Mouse (Mus musculus): ENCODE results near the gene Slc6a4. TPM values are rescaled to one million over a fixed set of nuclear protein-coding genes. Genes with fewer than 3 reads are reported as not detected.
A peak's percentile ranks its signal among the peaks of the same experiment; 100 is the strongest.

Slc6a4 gene
- polyA plus RNA-seq, 1 experiment from 2014 or later = 4.7 TPM

DNA sequence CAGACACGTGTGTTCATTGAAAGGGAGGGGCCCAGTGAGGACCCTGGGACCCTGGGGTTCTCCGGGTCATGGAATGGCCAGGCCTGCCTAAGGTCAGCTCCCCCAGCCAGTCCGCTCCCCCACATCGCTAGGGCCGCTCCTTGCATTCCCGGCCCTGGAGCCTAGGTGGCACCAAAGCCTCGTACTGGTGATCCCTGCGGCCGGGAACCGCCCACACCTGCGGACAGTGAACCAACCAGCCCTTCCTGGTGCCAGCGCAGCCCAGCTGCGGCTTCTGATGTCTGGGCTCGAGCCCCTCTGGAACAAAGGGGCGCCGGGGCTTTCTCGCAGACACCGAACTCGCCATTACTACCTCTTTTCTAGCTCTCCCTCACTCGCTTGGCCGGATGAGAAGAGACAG is 1.1 kb upstream of the Slc6a4 start:
- H3K4me3 ChIP-seq = peak overlapping the region; percentile 51
- ATAC-seq (ENCODE audit: low FRiP score) = peak; percentile 61; the same call in 1 of the 2 replicates
- no peaks in the 10 kb centered on the region for H3K36me3 ChIP-seq
- peak overlapping the region; percentile 66 for H3K9ac ChIP-seq
- no peaks in the 10 kb centered on the region for H3K9me3 ChIP-seq
- WGBS = under 1% methylated on average over 21 of the region's 21 CpGs
- H3K4me1 ChIP-seq (replicated peaks) = peaks cover 25% of the 10 kb centered on the region
- H3K27ac ChIP-seq = no peak overlapping the region
- peak overlapping the region; percentile 85 for H3K4me2 ChIP-seq
- peaks cover 68% of the 10 kb centered on the region for H3K27me3 ChIP-seq

GRCm38 (mm10) chr11:76998705-76999226 is 363 bp downstream of the Slc6a4 start:
- H3K9me3 ChIP-seq = no peaks in the 10 kb centered on the region
- H3K4me3 ChIP-seq = peak overlapping the region; percentile 51
- H3K9ac ChIP-seq = peak overlapping the region; percentile 66
- no peaks in the 10 kb centered on the region for H3K36me3 ChIP-seq
- WGBS = 12% methylated on average over 24 of the region's 24 CpGs
- ATAC-seq (ENCODE audit: low FRiP score) = no peak
- peaks cover 78% of the 10 kb centered on the region for H3K27me3 ChIP-seq
- H3K27ac ChIP-seq = no peak overlapping the region
- peak overlapping the region; percentile 85 for H3K4me2 ChIP-seq
- peaks cover 25% of the 10 kb centered on the region for H3K4me1 ChIP-seq (replicated peaks)

GRCm38 (mm10) chr11:77000741-77001140 is 2.3 kb downstream of the Slc6a4 start:
- no peak overlapping the region for H3K4me2 ChIP-seq
- H3K27ac ChIP-seq = no peak overlapping the region
- H3K4me3 ChIP-seq = no peak overlapping the region
- peaks cover 76% of the 10 kb centered on the region for H3K27me3 ChIP-seq
- 77% methylated on average over 5 of the region's 5 CpGs for WGBS
- H3K9ac ChIP-seq = no peak overlapping the region
- no peaks in the 10 kb centered on the region for H3K36me3 ChIP-seq
- no peak for ATAC-seq (ENCODE audit: low FRiP score)
- H3K4me1 ChIP-seq (replicated peaks) = peaks cover 25% of the 10 kb centered on the region
- H3K9me3 ChIP-seq = no peaks in the 10 kb centered on the region

DNA sequence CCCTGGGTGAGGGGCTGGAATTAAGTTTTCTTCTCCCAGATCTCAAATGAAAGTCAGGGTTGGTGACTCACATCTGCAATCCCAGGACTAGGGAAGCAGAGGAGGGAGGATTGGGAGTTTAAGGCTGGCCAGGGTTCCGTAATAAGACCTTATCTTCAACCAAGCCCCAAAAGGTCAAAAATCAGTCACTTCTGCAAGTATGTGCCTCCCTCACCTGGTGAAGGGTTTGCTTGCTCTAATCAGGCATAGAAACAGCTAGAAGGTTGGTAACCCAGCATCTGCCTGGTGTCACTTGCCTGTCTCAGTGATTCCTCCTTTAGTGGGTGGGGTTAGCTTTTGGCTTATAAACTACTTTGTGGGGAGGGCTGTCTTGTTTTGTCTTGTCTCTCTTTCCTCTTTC is 4.0 kb downstream of the Slc6a4 start:
- Histone ChIP-seq H3K9me3 (no peaks in the 10 kb centered on the region), H3K36me3 (no peaks in the 10 kb centered on the region), H3K4me3 (no peak overlapping the region), H3K27ac (no peak overlapping the region), H3K4me2 (no peak overlapping the region), H3K9ac (no peak overlapping the region), H3K27me3 (peaks cover 60% of the 10 kb centered on the region), H3K4me1 (replicated peaks) (peaks cover 16% of the 10 kb centered on the region)
- WGBS = 85% methylated on average over 1 of the region's 1 CpGs
- ATAC-seq (ENCODE audit: low FRiP score) = no peak

DNA sequence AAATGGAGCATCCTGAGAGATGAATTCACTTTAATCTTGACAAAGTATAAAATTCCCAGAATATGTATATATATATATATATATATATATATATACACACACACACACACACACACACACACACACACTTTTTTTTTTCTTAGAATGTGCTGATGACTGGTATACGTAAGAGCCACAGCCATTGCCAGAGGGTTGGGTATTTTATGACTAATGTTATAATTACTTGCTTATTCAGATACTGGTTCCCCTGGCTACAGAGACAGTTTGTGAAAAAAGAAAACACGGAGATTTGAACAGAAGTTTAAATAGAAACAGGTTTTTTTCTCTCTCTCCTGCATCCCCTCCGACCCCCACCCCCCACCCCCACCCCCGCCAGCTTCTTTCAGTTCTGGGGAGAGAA is 7.5 kb downstream of the Slc6a4 start:
- Histone ChIP-seq H3K4me1 (replicated peaks) (no peaks in the 10 kb centered on the region), H3K9ac (no peak overlapping the region), H3K27ac (no peak overlapping the region), H3K4me3 (no peak overlapping the region), H3K9me3 (no peaks in the 10 kb centered on the region), H3K36me3 (no peaks in the 10 kb centered on the region), H3K4me2 (no peak overlapping the region), H3K27me3 (peaks cover 25% of the 10 kb centered on the region)
- ATAC-seq (ENCODE audit: low FRiP score) = no peak
- WGBS = 70% methylated on average over 4 of the region's 4 CpGs

DNA sequence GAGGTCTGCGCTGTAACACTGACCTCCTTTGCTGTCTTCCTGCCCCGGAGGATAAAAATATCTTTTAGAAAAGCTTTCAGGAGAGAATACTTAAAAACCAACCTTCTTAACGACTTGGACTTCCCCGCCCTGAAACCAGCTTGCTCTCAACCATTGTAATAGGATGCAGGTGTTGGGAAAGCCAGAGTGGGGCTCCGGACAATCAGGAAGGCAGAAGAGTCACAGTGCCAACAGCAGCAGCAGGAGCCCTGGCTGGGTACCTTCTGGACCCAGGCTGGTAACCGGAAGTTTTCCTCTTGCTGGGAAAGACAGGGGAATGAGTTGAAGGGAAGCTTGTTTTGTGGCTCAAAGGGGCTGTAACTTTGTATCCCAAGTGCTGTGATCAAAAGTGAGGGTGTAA is 8.2 kb downstream of the Slc6a4 start:
- no peaks in the 10 kb centered on the region for H3K36me3 ChIP-seq
- H3K4me1 ChIP-seq (replicated peaks) = no peaks in the 10 kb centered on the region
- H3K9me3 ChIP-seq = no peaks in the 10 kb centered on the region
- peaks cover 17% of the 10 kb centered on the region for H3K27me3 ChIP-seq
- no peak overlapping the region for H3K4me3 ChIP-seq
- no peak overlapping the region for H3K4me2 ChIP-seq
- 64% methylated on average over 6 of the region's 6 CpGs for WGBS
- H3K9ac ChIP-seq = no peak overlapping the region
- no peak overlapping the region for H3K27ac ChIP-seq
- ATAC-seq (ENCODE audit: low FRiP score) = no peak

DNA sequence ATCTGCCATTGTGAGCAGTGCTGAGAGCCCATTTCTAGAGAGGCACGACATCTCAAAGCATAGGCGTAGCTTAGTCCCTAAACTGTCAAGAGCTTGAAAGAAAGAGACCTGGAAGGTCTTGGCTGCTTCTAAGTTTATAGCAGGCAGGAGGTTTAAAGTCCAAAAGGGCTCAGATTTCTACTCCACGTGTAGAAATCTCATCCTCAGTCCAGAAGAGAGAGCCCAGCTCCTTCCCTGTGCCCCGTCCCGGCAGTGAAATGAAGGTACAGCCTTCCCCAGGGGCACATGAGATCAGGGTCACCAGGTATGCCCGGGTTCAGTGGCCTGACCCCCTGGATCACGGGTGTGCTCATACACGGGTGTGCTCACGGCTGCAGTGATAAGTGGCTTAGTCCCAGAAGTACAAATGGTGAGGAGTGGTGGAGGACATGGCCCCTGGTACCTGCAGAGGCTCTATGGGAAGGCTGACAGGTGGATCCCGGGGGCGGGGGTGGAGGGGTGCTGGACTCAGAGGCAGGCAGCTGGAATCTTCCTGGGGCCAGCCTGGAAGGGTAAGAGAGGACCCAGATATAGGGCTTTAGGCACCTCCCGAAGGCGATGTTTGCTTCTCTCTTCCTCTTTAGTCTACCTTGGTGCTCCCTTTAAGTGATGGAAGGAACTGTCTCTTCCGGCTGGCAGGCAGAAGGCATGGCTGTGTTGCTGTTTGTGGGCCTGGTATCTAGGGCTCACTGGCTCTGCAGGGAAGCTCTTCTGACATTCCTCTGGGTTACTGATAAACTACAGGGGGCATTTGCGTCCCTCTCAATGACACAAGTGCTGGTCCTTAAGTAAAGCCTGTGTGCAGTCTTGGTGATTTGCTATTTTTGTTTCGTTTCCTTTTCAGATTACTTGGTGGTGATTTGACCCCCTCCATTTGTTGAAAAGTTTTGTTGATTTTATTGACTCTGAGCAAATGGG is 10.9 kb downstream of the Slc6a4 start:
- no peak for ATAC-seq (ENCODE audit: low FRiP score)
- 81% methylated on average over 16 of the region's 16 CpGs for WGBS
- no peak overlapping the region for H3K4me3 ChIP-seq
- no peaks in the 10 kb centered on the region for H3K9me3 ChIP-seq
- H3K4me1 ChIP-seq (replicated peaks) = no peaks in the 10 kb centered on the region
- no peak overlapping the region for H3K4me2 ChIP-seq
- H3K27me3 ChIP-seq = 0 out of 2 replicates have a peak, but pooled peaks cover 3% of the 10 kb centered on the region
- H3K36me3 ChIP-seq = no peaks in the 10 kb centered on the region
- no peak overlapping the region for H3K27ac ChIP-seq
- H3K9ac ChIP-seq = no peak overlapping the region

GRCm38 (mm10) chr11:77010762-77011475 is 12.5 kb downstream of the Slc6a4 start:
- Histone ChIP-seq H3K27me3 (no peaks in the 10 kb centered on the region), H3K4me2 (no peak overlapping the region), H3K4me3 (no peak overlapping the region), H3K36me3 (no peaks in the 10 kb centered on the region), H3K9ac (no peak overlapping the region), H3K27ac (no peak overlapping the region), H3K4me1 (replicated peaks) (no peaks in the 10 kb centered on the region), H3K9me3 (no peaks in the 10 kb centered on the region)
- 84% methylated on average over 10 of the region's 10 CpGs for WGBS
- no peak for ATAC-seq (ENCODE audit: low FRiP score)

- Histone ChIP-seq H3K4me2 (no peak overlapping the region), H3K36me3 (no peaks in the 10 kb centered on the region), H3K27me3 (no peaks in the 10 kb centered on the region), H3K4me3 (no peak overlapping the region), H3K9ac (no peak overlapping the region), H3K9me3 (no peaks in the 10 kb centered on the region), H3K4me1 (replicated peaks) (no peaks in the 10 kb centered on the region), H3K27ac (no peak overlapping the region)
- 79% methylated on average over 11 of the region's 11 CpGs for WGBS
- ATAC-seq (ENCODE audit: low FRiP score) = no peak
These were observed 19.6 kb downstream of the Slc6a4 start for GRCm38 (mm10) chr11:77018046-77018445.

DNA sequence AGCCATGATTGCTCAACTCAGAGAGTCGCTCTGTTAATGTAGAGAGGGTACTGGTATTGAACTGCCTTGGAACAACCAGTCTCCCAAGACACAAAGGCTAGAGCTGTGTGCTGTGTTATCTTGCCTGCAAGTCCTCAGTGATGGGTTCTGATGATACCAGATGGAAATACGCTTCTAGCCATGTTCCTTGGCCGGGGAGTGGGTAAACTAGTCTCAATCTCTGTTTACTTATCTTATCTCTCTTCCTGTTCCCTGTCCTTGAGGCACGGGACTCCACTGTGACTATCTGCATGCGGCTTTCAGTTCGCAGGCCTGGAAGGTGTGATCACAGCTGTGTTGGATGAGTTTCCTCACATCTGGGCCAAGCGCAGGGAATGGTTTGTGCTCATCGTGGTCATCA is 21.1 kb downstream of the Slc6a4 start:
- Histone ChIP-seq H3K4me1 (replicated peaks) (no peaks in the 10 kb centered on the region), H3K4me3 (no peak overlapping the region), H3K36me3 (no peaks in the 10 kb centered on the region), H3K4me2 (no peak overlapping the region), H3K27ac (no peak overlapping the region), H3K9ac (no peak overlapping the region), H3K27me3 (no peaks in the 10 kb centered on the region), H3K9me3 (no peaks in the 10 kb centered on the region)
- 80% methylated on average over 8 of the region's 8 CpGs for WGBS
- ATAC-seq (ENCODE audit: low FRiP score) = no peak

GRCm38 (mm10) chr11:77021749-77022396 is 23.5 kb downstream of the Slc6a4 start:
- no peak for ATAC-seq (ENCODE audit: low FRiP score)
- Histone ChIP-seq H3K27me3 (no peaks in the 10 kb centered on the region), H3K36me3 (no peaks in the 10 kb centered on the region), H3K9ac (no peak overlapping the region), H3K4me3 (no peak overlapping the region), H3K27ac (no peak overlapping the region), H3K9me3 (no peaks in the 10 kb centered on the region), H3K4me1 (replicated peaks) (no peaks in the 10 kb centered on the region), H3K4me2 (no peak overlapping the region)
- WGBS = 71% methylated on average over 9 of the region's 9 CpGs

DNA sequence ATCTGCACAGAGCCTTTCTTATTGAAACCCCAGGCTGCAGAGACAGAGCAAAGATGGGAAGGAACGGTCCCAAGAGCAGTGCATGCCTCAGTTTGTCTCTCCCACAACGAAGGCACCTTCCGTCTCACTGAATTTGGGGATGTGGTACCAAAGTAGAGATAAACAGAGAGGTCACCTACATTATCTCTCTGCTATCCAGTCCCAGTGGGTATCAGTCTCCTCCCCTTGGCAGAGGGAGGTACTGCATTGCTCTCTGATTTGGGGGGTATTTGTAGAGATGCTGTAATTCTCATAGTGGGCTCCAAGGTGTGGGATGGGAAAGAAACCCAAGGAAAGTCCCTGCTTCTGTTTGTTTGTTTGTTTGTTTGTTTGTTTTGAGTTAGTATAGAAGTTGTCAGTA is 28.2 kb downstream of the Slc6a4 start:
- no peak for ATAC-seq (ENCODE audit: low FRiP score)
- Histone ChIP-seq H3K4me3 (no peak overlapping the region), H3K9ac (no peak overlapping the region), H3K9me3 (no peaks in the 10 kb centered on the region), H3K27me3 (no peaks in the 10 kb centered on the region), H3K4me1 (replicated peaks) (no peaks in the 10 kb centered on the region), H3K27ac (no peak overlapping the region), H3K36me3 (no peaks in the 10 kb centered on the region), H3K4me2 (no peak overlapping the region)
- 79% methylated on average over 3 of the region's 3 CpGs for WGBS
